Mouse (Mus musculus): Measurements from ENCODE around the gene Sytl1. TPM values are rescaled to one million over a fixed set of nuclear protein-coding genes. Genes with fewer than 3 reads are reported as not detected.
A peak's percentile ranks its signal among the peaks of the same experiment; 100 is the strongest.

Sytl1 gene
- total and polyA plus RNA-seq, 3 experiments, result 0.08 to 0.31 TPM; not detected in 1

- no peak overlapping the region for H3K4me3 ChIP-seq (ENCODE audit: control insufficient read depth in 1 of 2, insufficient read depth in 1 of 2, low read depth in 2 of 2, low read length in 2 of 2)
- no peaks in the 10 kb centered on the region; the same call in 1 of the 2 replicates for H3K79me2 ChIP-seq (ENCODE audit: control insufficient read depth, insufficient read depth, low read length, poor library complexity)
- H3K4me1 ChIP-seq (ENCODE audit: control insufficient read depth in 1 of 2, insufficient read depth in 2 of 2, low read length in 2 of 2), result peaks cover 8 to 48% of the 10 kb centered on the region in 2 experiments
- no peak overlapping the region for H3K27ac ChIP-seq (ENCODE audit: control insufficient read depth, low read depth, low read length)
- DNase-seq (ENCODE audit: low read depth, low spot score), result no peak
- H3K36me3 ChIP-seq (ENCODE audit: control insufficient read depth in 1 of 2, insufficient read depth in 2 of 2, low read length in 2 of 2), result peaks cover 0 to 39% of the 10 kb centered on the region in 2 experiments; a peak in 2 of 4 replicates
- no peak overlapping the region for H3K9ac ChIP-seq (ENCODE audit: control insufficient read depth, low read depth, low read length, poor library complexity, severe bottlenecking)
- no peak for TF ChIP-seq GABPA (IDR thresholded peaks at IDR 0.05; ENCODE audit: low read depth, low read length)
- TF ChIP-seq USF2 (IDR thresholded peaks at IDR 0.05; ENCODE audit: borderline replicate concordance in 1 of 2, insufficient read depth in 1 of 2, low read depth in 1 of 2, low read length in 2 of 2), result no peak
- no peak for TF ChIP-seq MYC (IDR thresholded peaks at IDR 0.05; ENCODE audit: low read depth, low read length)
- no peak for TF ChIP-seq MEF2A (IDR thresholded peaks at IDR 0.05; ENCODE audit: extremely low read depth, insufficient replicate concordance, low read depth, low read length, poor library complexity, severe bottlenecking)
- TF ChIP-seq ELF1 (IDR thresholded peaks at IDR 0.05; ENCODE audit: low read depth, low read length), result no peak
- no peak for TF ChIP-seq ETS1 (IDR thresholded peaks at IDR 0.05; ENCODE audit: low read depth, low read length)
- no peak for TF ChIP-seq SMC3 (IDR thresholded peaks at IDR 0.05; ENCODE audit: low read depth, low read length)
- TF ChIP-seq MAX (IDR thresholded peaks at IDR 0.05; ENCODE audit: low read length), result no peak
- TF ChIP-seq ZKSCAN1 (IDR thresholded peaks at IDR 0.05; ENCODE audit: low read depth, low read length), result no peak
- no peaks in the 10 kb centered on the region for H3K9me3 ChIP-seq (replicated peaks; ENCODE audit: insufficient read depth, low read length)
- H3K27me3 ChIP-seq (ENCODE audit: control insufficient read depth in 1 of 2, insufficient read depth in 2 of 2, low read length in 2 of 2), result no peaks in the 10 kb centered on the region
Observed at GRCm38 (mm10) chr4:133282656-133283055, 19.7 kb upstream of the Sytl1 start.

GRCm38 (mm10) chr4:133281951-133282481 is 19.1 kb upstream of the Sytl1 start:
- peak; percentile 15; the same call in 1 of the 2 replicates for TF ChIP-seq TAL1 (IDR thresholded peaks at IDR 0.05; ENCODE audit: low read length)
- peak in 1 of 2 experiments; percentile 9; a peak in 1 of 4 replicates for TF ChIP-seq EP300 (IDR thresholded peaks at IDR 0.05; ENCODE audit: low read depth in 1 of 2, low read length in 2 of 2)
- 0 out of 2 replicates have a peak, but pooled peaks have one; percentile 1 for TF ChIP-seq SMC3 (IDR thresholded peaks at IDR 0.05; ENCODE audit: low read depth, low read length)
- no peak for TF ChIP-seq ETS1 (IDR thresholded peaks at IDR 0.05; ENCODE audit: low read depth, low read length)
- 0 out of 2 replicates have a peak, but pooled peaks have one; percentile 10 for TF ChIP-seq RCOR1 (IDR thresholded peaks at IDR 0.05; ENCODE audit: low read depth, low read length)
- no peak for DNase-seq (ENCODE audit: low read depth, low spot score)
- Histone ChIP-seq H3K4me1 (ENCODE audit: control insufficient read depth in 1 of 2, insufficient read depth in 2 of 2, low read length in 2 of 2) (peaks cover 8 to 48% of the 10 kb centered on the region in 2 experiments), H3K4me3 (ENCODE audit: control insufficient read depth in 1 of 2, insufficient read depth in 1 of 2, low read depth in 2 of 2, low read length in 2 of 2) (peak overlapping the region in 1 of 2 experiments; percentile 34; a peak in 2 of 4 replicates), H3K9me3 (replicated peaks; ENCODE audit: insufficient read depth, low read length) (no peaks in the 10 kb centered on the region), H3K79me2 (ENCODE audit: control insufficient read depth, insufficient read depth, low read length, poor library complexity) (peaks cover 5% of the 10 kb centered on the region), H3K27me3 (ENCODE audit: control insufficient read depth in 1 of 2, insufficient read depth in 2 of 2, low read length in 2 of 2) (no peaks in the 10 kb centered on the region), H3K27ac (ENCODE audit: control insufficient read depth, low read depth, low read length) (peak overlapping the region; percentile 85), H3K9ac (ENCODE audit: control insufficient read depth, low read depth, low read length, poor library complexity, severe bottlenecking) (0 out of 2 replicates have a peak overlapping the region, but pooled peaks have one; percentile 31), H3K36me3 (ENCODE audit: control insufficient read depth in 1 of 2, insufficient read depth in 2 of 2, low read length in 2 of 2) (peaks cover 0 to 39% of the 10 kb centered on the region in 2 experiments; a peak in 2 of 4 replicates)
